Mouse (Mus musculus): ENCODE measurements around the gene Robo4. TPM values are rescaled to one million over a fixed set of nuclear protein-coding genes. Genes with fewer than 3 reads are reported as not detected.
A peak's percentile ranks its signal among the peaks of the same experiment; 100 is the strongest.

Robo4 gene
- polyA plus RNA-seq (2012; rRNA removed) = 13.2 and 17.6 TPM in 2 replicates
- polyA plus RNA-seq (2014; fragmentation: Nextera tagmentation; extraction: Ambion mirVana) = 12.4 and 13.8 TPM in 2 replicates

DNA sequence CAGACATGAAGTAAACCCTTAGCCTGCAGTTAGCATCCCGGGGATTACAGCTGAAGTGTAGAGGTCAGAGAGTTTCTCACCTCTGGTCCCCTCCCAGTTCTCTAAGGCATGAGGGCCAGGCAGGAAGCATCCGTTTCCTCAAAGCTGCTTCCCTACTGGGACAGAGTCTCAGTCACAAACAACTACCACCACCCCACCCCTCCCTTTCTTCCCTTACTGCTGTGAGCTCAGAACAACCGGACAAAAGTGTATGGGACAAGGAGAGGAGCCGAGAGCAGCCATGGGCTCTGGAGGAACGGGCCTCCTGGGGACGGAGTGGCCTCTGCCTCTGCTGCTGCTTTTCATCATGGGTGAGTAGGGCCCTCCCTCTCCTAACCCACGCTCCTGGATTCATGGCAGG, at the start of gene Robo4:
Robo4 (plus strand) TSS at position 96 of the 400 bp plus-strand sequence.
- no peaks in the 10 kb centered on the region for H3K27me3 ChIP-seq (ENCODE audit: control insufficient read depth, insufficient read depth, low read length)
- no peak within 1 kb of the TSS for H3K27ac ChIP-seq (replicated peaks; ENCODE audit: low read depth, low read length)
- no peak within 1 kb of the TSS for H3K4me2 ChIP-seq (replicated peaks; ENCODE audit: low read depth, low read length, severe bottlenecking)
- no peaks in the 10 kb centered on the region for H3K36me3 ChIP-seq (ENCODE audit: control insufficient read depth, insufficient read depth, low read length)
- H3K4me3 ChIP-seq (replicated peaks; ENCODE audit: low read length) = peak within 1 kb of the TSS; percentile 13; the same call in 1 of the 2 replicates
- 18% methylated on average over 7 of the region's 7 CpGs for WGBS
- no peak for TF ChIP-seq POLR2A (IDR thresholded peaks at IDR 0.05; ENCODE audit: borderline replicate concordance, extremely low read depth, insufficient read depth, insufficient read length)
- no peaks in the 10 kb centered on the region for H3K4me1 ChIP-seq (ENCODE audit: control insufficient read depth, insufficient read depth, low read length)
- no peak for ATAC-seq (ENCODE audit: low FRiP score, low read depth)
- no peaks in the 10 kb centered on the region for H3K9me3 ChIP-seq (ENCODE audit: control insufficient read depth, low read length)
- DNase-seq (ENCODE audit: low spot score) = no peak
- no peak within 1 kb of the TSS for H3K9ac ChIP-seq (ENCODE audit: low read depth, low read length, severe bottlenecking)

GRCm38 (mm10) chr9:37354485-37354884, 47.2 kb upstream of the Robo4 start:
- Histone ChIP-seq H3K9me3 (ENCODE audit: control insufficient read depth, low read length) (no peaks in the 10 kb centered on the region), H3K27ac (replicated peaks; ENCODE audit: low read depth, low read length) (no peak overlapping the region), H3K36me3 (ENCODE audit: control insufficient read depth, insufficient read depth, low read length) (no peaks in the 10 kb centered on the region), H3K9ac (ENCODE audit: low read depth, low read length, severe bottlenecking) (no peak overlapping the region), H3K27me3 (ENCODE audit: control insufficient read depth, insufficient read depth, low read length) (no peaks in the 10 kb centered on the region), H3K4me1 (ENCODE audit: control insufficient read depth, insufficient read depth, low read length) (peaks cover 2% of the 10 kb centered on the region; the same call in 1 of the 2 replicates), H3K4me3 (replicated peaks; ENCODE audit: low read length) (no peak overlapping the region), H3K4me2 (replicated peaks; ENCODE audit: low read depth, low read length, severe bottlenecking) (no peak overlapping the region)
- 73% methylated on average over 1 of the region's 1 CpGs for WGBS
- DNase-seq (ENCODE audit: low spot score) (no peak), ATAC-seq (ENCODE audit: low FRiP score, low read depth) (no peak)
- TF ChIP-seq POLR2A (IDR thresholded peaks at IDR 0.05; ENCODE audit: borderline replicate concordance, extremely low read depth, insufficient read depth, insufficient read length) = no peak

DNA sequence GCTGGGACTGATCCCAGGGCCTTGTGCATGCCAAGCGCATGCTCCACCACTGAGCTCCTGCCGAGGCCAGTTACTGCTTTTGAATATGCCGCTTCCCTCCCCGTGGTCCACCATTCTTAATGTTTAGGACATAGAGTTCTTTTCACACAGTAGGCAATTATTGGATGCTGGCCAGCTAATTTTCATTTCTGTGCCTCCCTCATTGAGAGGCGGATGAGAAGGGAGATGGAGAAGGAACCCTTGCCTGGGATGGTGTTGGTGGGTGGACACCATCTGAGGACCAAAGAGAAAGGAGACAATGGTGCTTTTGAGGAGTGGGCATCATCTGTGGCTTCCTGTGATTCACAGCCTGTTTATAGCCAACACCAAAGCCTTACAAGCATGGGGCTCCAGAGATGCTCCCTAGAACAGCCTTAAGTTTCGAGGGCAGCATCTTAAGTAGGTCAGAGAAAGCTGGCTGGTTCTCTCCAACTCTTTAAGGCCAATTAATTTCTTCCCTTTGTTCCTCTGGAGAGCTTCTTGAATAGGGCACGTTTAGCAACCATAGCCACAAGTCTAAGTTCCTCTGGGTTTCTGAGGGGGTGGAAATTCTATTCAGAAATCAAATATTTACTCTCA, 42.9 kb upstream of the Robo4 start:
- H3K9me3 ChIP-seq (ENCODE audit: control insufficient read depth, low read length) = no peaks in the 10 kb centered on the region
- peaks cover 6% of the 10 kb centered on the region; the same call in 1 of the 2 replicates for H3K4me1 ChIP-seq (ENCODE audit: control insufficient read depth, insufficient read depth, low read length)
- DNase-seq (ENCODE audit: low spot score) = no peak
- no peaks in the 10 kb centered on the region for H3K36me3 ChIP-seq (ENCODE audit: control insufficient read depth, insufficient read depth, low read length)
- H3K27me3 ChIP-seq (ENCODE audit: control insufficient read depth, insufficient read depth, low read length) = no peaks in the 10 kb centered on the region
- no peak for TF ChIP-seq POLR2A (IDR thresholded peaks at IDR 0.05; ENCODE audit: borderline replicate concordance, extremely low read depth, insufficient read depth, insufficient read length)
- no peak overlapping the region for H3K4me3 ChIP-seq (replicated peaks; ENCODE audit: low read length)
- no peak overlapping the region for H3K27ac ChIP-seq (replicated peaks; ENCODE audit: low read depth, low read length)
- ATAC-seq (ENCODE audit: low FRiP score, low read depth) = no peak
- no peak overlapping the region for H3K9ac ChIP-seq (ENCODE audit: low read depth, low read length, severe bottlenecking)
- WGBS = 81% methylated on average over 7 of the region's 7 CpGs
- no peak overlapping the region for H3K4me2 ChIP-seq (replicated peaks; ENCODE audit: low read depth, low read length, severe bottlenecking)

DNA sequence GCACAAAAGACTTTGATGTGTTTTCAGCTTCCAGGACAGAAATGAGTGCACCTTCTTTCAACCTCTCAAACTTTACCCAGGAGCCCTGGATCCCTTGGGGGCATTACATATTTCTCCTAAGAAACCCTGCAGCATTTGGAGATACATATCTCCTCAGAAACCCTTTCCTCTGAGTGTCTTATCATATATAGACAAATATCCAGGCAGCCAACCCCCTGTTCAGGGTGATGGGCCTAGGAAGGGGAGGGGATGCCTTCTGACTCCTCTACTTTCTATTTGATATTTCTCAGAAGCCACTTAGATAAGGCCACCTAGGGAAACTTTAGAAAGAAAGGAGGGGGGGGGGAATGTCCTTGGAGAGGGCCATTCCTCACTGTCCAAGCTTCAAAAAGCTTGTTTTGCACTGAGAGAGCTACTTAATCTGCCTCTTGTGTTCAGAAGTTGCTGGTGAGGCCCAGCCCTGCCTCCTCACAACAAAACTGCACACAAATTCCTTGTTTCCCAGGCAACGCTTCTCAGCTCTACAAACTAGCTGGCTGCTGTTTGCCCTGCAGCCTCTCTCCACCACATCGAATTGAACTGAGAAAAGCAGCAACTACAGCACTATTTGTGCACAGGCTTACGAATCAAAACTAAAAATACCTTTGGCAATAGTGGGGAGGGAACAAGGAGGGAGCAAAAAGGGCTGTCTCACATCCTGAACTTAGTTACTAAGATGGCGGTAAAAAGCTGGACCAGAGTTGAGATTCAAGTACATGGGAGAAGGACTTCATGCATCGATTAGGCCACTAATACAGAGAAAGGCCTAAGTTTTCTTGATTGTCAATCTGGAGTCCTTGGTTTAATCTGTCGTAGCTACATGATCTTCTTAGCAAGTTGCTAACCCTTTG, 42.1 kb upstream of the Robo4 start:
- ATAC-seq (ENCODE audit: low FRiP score, low read depth) (peak; percentile 76), DNase-seq (ENCODE audit: low spot score) (peak; percentile 62)
- Histone ChIP-seq H3K4me3 (replicated peaks; ENCODE audit: low read length) (no peak overlapping the region), H3K9ac (ENCODE audit: low read depth, low read length, severe bottlenecking) (no peak overlapping the region), H3K4me2 (replicated peaks; ENCODE audit: low read depth, low read length, severe bottlenecking) (no peak overlapping the region), H3K4me1 (ENCODE audit: control insufficient read depth, insufficient read depth, low read length) (peaks cover 6% of the 10 kb centered on the region; the same call in 1 of the 2 replicates), H3K9me3 (ENCODE audit: control insufficient read depth, low read length) (no peaks in the 10 kb centered on the region), H3K27me3 (ENCODE audit: control insufficient read depth, insufficient read depth, low read length) (no peaks in the 10 kb centered on the region), H3K36me3 (ENCODE audit: control insufficient read depth, insufficient read depth, low read length) (no peaks in the 10 kb centered on the region), H3K27ac (replicated peaks; ENCODE audit: low read depth, low read length) (peak overlapping the region; percentile 15)
- WGBS = 52% methylated on average over 6 of the region's 6 CpGs
- no peak for TF ChIP-seq POLR2A (IDR thresholded peaks at IDR 0.05; ENCODE audit: borderline replicate concordance, extremely low read depth, insufficient read depth, insufficient read length)

DNA sequence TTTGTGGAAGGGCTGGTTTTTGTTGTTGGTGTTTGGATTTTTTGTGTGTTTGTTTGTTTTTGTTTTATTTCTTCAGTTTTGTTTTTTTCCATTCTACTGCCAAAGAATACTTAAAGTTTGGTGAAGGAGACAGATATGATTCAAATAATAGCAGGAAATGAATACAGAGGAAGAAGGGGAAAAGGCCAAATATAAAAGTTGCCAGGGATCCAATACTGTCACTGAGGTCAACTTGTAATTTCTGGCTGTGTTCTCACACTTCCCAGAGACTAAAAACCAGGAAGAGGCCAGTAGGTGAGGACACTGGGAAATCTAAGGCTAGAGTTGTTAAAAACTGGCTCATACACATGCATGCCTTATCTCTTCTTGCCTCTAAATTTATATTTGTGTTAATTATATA, 39.6 kb upstream of the Robo4 start:
- Histone ChIP-seq H3K27me3 (ENCODE audit: control insufficient read depth, insufficient read depth, low read length) (no peaks in the 10 kb centered on the region), H3K9me3 (ENCODE audit: control insufficient read depth, low read length) (no peaks in the 10 kb centered on the region), H3K36me3 (ENCODE audit: control insufficient read depth, insufficient read depth, low read length) (no peaks in the 10 kb centered on the region), H3K4me2 (replicated peaks; ENCODE audit: low read depth, low read length, severe bottlenecking) (no peak overlapping the region), H3K4me3 (replicated peaks; ENCODE audit: low read length) (no peak overlapping the region), H3K4me1 (ENCODE audit: control insufficient read depth, insufficient read depth, low read length) (peaks cover 6% of the 10 kb centered on the region; the same call in 1 of the 2 replicates), H3K9ac (ENCODE audit: low read depth, low read length, severe bottlenecking) (no peak overlapping the region), H3K27ac (replicated peaks; ENCODE audit: low read depth, low read length) (no peak overlapping the region)
- no peak for ATAC-seq (ENCODE audit: low FRiP score, low read depth)
- no peak for TF ChIP-seq POLR2A (IDR thresholded peaks at IDR 0.05; ENCODE audit: borderline replicate concordance, extremely low read depth, insufficient read depth, insufficient read length)
- DNase-seq (ENCODE audit: low spot score) = no peak
